In the genomic region with DNA sequence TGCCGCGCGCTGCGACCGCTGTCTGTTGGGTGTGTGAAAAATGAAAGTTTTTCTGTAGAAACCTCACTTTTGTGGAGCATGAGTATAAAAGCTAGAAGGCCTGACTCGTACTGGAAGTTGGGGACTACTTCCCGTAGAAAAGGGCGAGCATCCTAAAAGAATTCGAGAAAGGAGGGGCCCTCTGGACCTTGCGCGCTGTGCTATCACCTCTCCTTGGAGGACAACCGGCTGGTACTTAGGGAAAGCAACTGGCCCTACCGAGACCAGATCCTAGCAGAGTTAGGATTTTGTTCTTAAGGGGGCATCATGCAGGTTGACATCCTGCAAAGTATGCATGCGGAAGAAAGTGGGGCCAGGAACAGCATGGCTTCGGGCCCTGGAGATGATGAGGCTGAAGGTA, we compare ENCODE assay signal across 8 mouse cellular contexts. TPM values are rescaled to one million over a fixed set of nuclear protein-coding genes. Genes with fewer than 3 reads are reported as not detected.
A peak's percentile ranks its signal among the peaks of the same experiment; 100 is the strongest.
DNase-seq lines count a peak whose midpoint lies in the region; ATAC-seq and TF ChIP-seq lines count a peak whose summit lies in the region.

No protein-coding gene starts in this region.

- H3K27ac ChIP-seq in limb, embryonic 12.5 days = peak overlapping the region; percentile 96
- H3K27ac ChIP-seq in neural tube, embryonic 13.5 days (replicated peaks) = peak overlapping the region; percentile 95

- H3K9ac ChIP-seq in limb, embryonic 12.5 days (replicated peaks) = peak overlapping the region; percentile 68
- peak overlapping the region; percentile 70 for H3K9ac ChIP-seq in neural tube, embryonic 13.5 days

- intact Hi-C loops in gastrocnemius, postnatal 14 days (cut with DNase I; ENCODE audit: low total_unique reads) = no loop called here

- peaks cover 36% of the 10 kb centered on the region for H3K4me1 ChIP-seq in limb, embryonic 12.5 days (replicated peaks)
- peaks cover 41% of the 10 kb centered on the region for H3K4me1 ChIP-seq in neural tube, embryonic 13.5 days (replicated peaks)

- H3K79me2 ChIP-seq in C2C12 (ENCODE audit: control insufficient read depth, insufficient read depth) = peaks cover 43% of the 10 kb centered on the region

- peak overlapping the region; percentile 89 for H3K4me3 ChIP-seq in C2C12 (ENCODE audit: insufficient read depth, poor library complexity, severe bottlenecking)
- peak overlapping the region; percentile 100 for H3K4me3 ChIP-seq in limb, embryonic 12.5 days (replicated peaks)
- H3K4me3 ChIP-seq in neural tube, embryonic 13.5 days = peak overlapping the region; percentile 96

- 5% methylated on average over 15 of the region's 15 CpGs for WGBS in limb, embryonic 12.5 days
- WGBS in neural tube, embryonic 13.5 days = 4% methylated on average over 15 of the region's 15 CpGs

- no peak for TF ChIP-seq CTCF in C2C12 (IDR thresholded peaks at IDR 0.05; ENCODE audit: control insufficient read depth, insufficient read depth, insufficient read length)

- peak; percentile 40; the same call in 1 of the 2 replicates for ATAC-seq in erythroid progenitor cell, adult 5-6 weeks (replicated peaks; ENCODE audit: low FRiP score, poor library complexity, severe bottlenecking)
- ATAC-seq in limb, embryonic 12.5 days (ENCODE audit: insufficient number of reproducible peaks, insufficient read depth, low FRiP score, low TSS enrichment, low read depth) = peak; percentile 2; the same call in 1 of the 2 replicates
- ATAC-seq in neural tube, embryonic 13.5 days (ENCODE audit: low read depth) = 0 out of 2 replicates have a peak, but pooled peaks have one; percentile 7

- no peaks in the 10 kb centered on the region for H3K9me3 ChIP-seq in limb, embryonic 12.5 days
- no peaks in the 10 kb centered on the region for H3K9me3 ChIP-seq in neural tube, embryonic 13.5 days

- peaks cover 4% of the 10 kb centered on the region for H3K36me3 ChIP-seq in C2C12 (ENCODE audit: control insufficient read depth, insufficient read depth)
- H3K36me3 ChIP-seq in limb, embryonic 12.5 days = no peaks in the 10 kb centered on the region
- H3K36me3 ChIP-seq in neural tube, embryonic 13.5 days = no peaks in the 10 kb centered on the region

- peak overlapping the region; percentile 92 for H3K4me2 ChIP-seq in limb, embryonic 12.5 days
- H3K4me2 ChIP-seq in neural tube, embryonic 13.5 days = peak overlapping the region; percentile 97

- peak overlapping the region; percentile 90 for H3ac ChIP-seq in C2C12 (ENCODE audit: control insufficient read depth, insufficient read length, low read depth)

- peaks cover 39% of the 10 kb centered on the region for H3K79me3 ChIP-seq in C2C12 (ENCODE audit: low read depth)

- no peaks in the 10 kb centered on the region for H3K27me3 ChIP-seq in C2C12 (ENCODE audit: control insufficient read depth, insufficient read depth, insufficient read length)
- H3K27me3 ChIP-seq in limb, embryonic 12.5 days = no peaks in the 10 kb centered on the region
- H3K27me3 ChIP-seq in neural tube, embryonic 13.5 days = no peaks in the 10 kb centered on the region

- DNase-seq in gastrocnemius, postnatal 14 days = peak; percentile 11
- DNase-seq in gastrocnemius, postnatal 10 days = no peak
- DNase-seq in left cerebral cortex, adult 9 months (ENCODE audit: low spot score in 2 of 2) = no peak
- DNase-seq in adrenal gland, adult 8-10 months = no peak

TF ChIP-seq in C2C12, 6 proteins besides CTCF, POLR2A, EP300 and RAD21:
- TF ChIP-seq CEBPB (IDR thresholded peaks at IDR 0.05; ENCODE audit: low read depth) (no peak), MYOG (IDR thresholded peaks at IDR 0.05; ENCODE audit: control insufficient read depth, extremely low read depth, insufficient read length) (no peak), FOSL1 (IDR thresholded peaks at IDR 0.05; ENCODE audit: insufficient read depth, low read length, poor library complexity, severe bottlenecking) (no peak), MAX (IDR thresholded peaks at IDR 0.05) (no peak), MYOD1 (IDR thresholded peaks at IDR 0.05; ENCODE audit: control insufficient read depth, insufficient read length, low read depth) (no peak), USF1 (IDR thresholded peaks at IDR 0.05; ENCODE audit: low read depth) (no peak)

RNA-seq across cellular contexts. Expression of a gene that starts 0.6 kb away (rescaled TPM):
- 10 to 100 TPM; 14.4 to 14.9 TPM for total RNA-seq in gastrocnemius, postnatal 14 days (2021)
- total RNA-seq in gastrocnemius, postnatal 10 days (2021) = 10 to 100 TPM; 20.0 to 24.8 TPM
- 16.2 TPM for polyA plus RNA-seq in C2C12 (2012; fragmentation: generic; extraction: Trizol)
- 68.8 and 85.9 TPM in 2 replicates for total RNA-seq in erythroid progenitor cell, adult 5-6 weeks (2015; ENCODE audit: low replicate concordance)
- total RNA-seq in erythroid progenitor cell, adult 5-6 weeks (2017; ENCODE audit: low replicate concordance) = 20.0 and 31.0 TPM in 2 replicates
- 34.1 and 38.1 TPM in 2 replicates for polyA plus RNA-seq in limb, embryonic 12.5 days (2016; fragmentation: Nextera tagmentation; extraction: Ambion mirVana)
- polyA plus RNA-seq in neural tube, embryonic 13.5 days (2015; fragmentation: Nextera tagmentation; extraction: Ambion mirVana) = 26.4 and 30.3 TPM in 2 replicates
- total RNA-seq in adrenal gland, adult 8-10 months (2022) = 10 to 100 TPM; 33.2 to 72.0 (median 48.3) TPM
